Mouse (Mus musculus): Measurements from ENCODE around the gene Zmynd19. TPM values are rescaled to one million over a fixed set of nuclear protein-coding genes. Genes with fewer than 3 reads are reported as not detected.
"Not testable (repeated sequence)": the region's sequence is repeated elsewhere in the genome, so short reads cannot be mapped to it uniquely, and the experiment has no call there.

Gene Zmynd19
- polyA plus RNA-seq, 1 experiment from 2014 or later = 24.3 TPM

GRCm38 (mm10) chr2:24952537-24953055, 3.0 kb downstream of the Zmynd19 start:
- Histone ChIP-seq H3K4me3 (no peak overlapping the region), H3K9ac (no peak overlapping the region), H3K4me2 (no peak overlapping the region), H3K9me3 (no peaks in the 10 kb centered on the region), H3K36me3 (replicated peaks) (peaks cover 42% of the 10 kb centered on the region), H3K4me1 (peaks cover 19% of the 10 kb centered on the region), H3K27ac (no peak overlapping the region), H3K27me3 (replicated peaks) (no peaks in the 10 kb centered on the region)
- no peak for ATAC-seq (replicated peaks)
- WGBS = 84% methylated on average over 4 of the region's 4 CpGs

DNA sequence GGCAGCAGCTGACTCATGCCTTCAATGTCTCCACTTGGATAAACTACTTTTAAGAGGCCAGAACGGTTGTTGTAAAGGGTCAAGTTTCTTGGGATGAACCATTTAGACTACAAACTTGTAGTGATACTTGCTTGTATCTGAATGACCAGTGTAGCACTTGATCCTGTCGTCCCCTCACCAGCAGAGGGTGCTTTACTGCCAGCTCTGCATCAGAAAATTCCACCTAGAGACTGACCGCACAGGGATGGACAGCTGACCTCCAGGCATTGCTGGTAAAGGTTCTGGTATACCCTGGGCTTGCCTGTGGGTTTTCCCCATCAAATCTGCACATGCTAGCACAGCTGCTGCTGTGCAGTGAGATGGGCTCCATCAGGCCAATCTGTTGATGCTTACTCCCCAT, 11.3 kb downstream of the Zmynd19 start:
- no peaks in the 10 kb centered on the region for H3K27me3 ChIP-seq (replicated peaks)
- H3K4me2 ChIP-seq = no peak overlapping the region
- ATAC-seq (replicated peaks) = no peak
- H3K4me1 ChIP-seq = peaks cover 18% of the 10 kb centered on the region
- no peak overlapping the region for H3K27ac ChIP-seq
- H3K9me3 ChIP-seq = no peaks in the 10 kb centered on the region
- H3K4me3 ChIP-seq = no peak overlapping the region
- 31% methylated on average over 3 of the region's 3 CpGs for WGBS
- peaks cover 31% of the 10 kb centered on the region for H3K36me3 ChIP-seq (replicated peaks)
- no peak overlapping the region for H3K9ac ChIP-seq

GRCm38 (mm10) chr2:24962304-24963000, 12.9 kb downstream of the Zmynd19 start, which contains the start of gene Dph7:
Gene Dph7 (plus strand): TSS chr2:24962400.
- H3K27ac ChIP-seq = peak within 1 kb of the TSS; percentile 76
- H3K4me2 ChIP-seq = peak within 1 kb of the TSS; percentile 80
- peak within 1 kb of the TSS; percentile 96 for H3K4me3 ChIP-seq
- peak within 1 kb of the TSS; percentile 97 for H3K9ac ChIP-seq
- no peaks in the 10 kb centered on the region for H3K27me3 ChIP-seq (replicated peaks)
- no peaks in the 10 kb centered on the region for H3K9me3 ChIP-seq
- H3K36me3 ChIP-seq (replicated peaks) = peaks cover 27% of the 10 kb centered on the region
- whole genome bisulfite sequencing = under 1% methylated on average over 28 of the region's 28 CpGs
- peaks cover 18% of the 10 kb centered on the region for H3K4me1 ChIP-seq
- ATAC-seq (replicated peaks) = peak; percentile 93

DNA sequence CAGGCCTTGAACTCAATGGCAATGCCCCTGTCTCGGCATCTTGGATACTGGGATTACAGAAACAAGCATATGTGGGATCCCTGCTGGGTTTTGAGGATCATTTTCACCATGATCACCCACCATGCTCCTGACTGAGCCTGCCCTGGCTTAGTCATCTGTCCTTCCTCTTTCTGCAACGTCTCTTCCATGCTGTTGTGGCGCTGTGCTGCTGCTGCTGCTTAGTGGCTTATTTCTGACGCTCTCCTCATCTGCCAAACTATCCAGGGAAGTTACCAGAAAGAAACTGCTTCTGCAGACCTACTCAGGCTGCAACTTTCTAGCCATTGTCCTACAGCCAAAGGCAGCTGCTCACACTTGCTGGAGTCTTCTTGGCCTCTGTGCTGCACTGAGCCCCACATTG, 20.8 kb downstream of the Zmynd19 start:
- H3K4me3 ChIP-seq = no peak overlapping the region
- H3K27ac ChIP-seq = no peak overlapping the region
- H3K9me3 ChIP-seq = no peaks in the 10 kb centered on the region
- 79% methylated on average over 4 of the region's 4 CpGs for WGBS
- no peak overlapping the region for H3K9ac ChIP-seq
- H3K36me3 ChIP-seq (replicated peaks) = peaks cover 38% of the 10 kb centered on the region
- H3K27me3 ChIP-seq (replicated peaks) = no peaks in the 10 kb centered on the region
- no peak overlapping the region for H3K4me2 ChIP-seq
- peaks cover 15% of the 10 kb centered on the region for H3K4me1 ChIP-seq
- no peak for ATAC-seq (replicated peaks)

DNA sequence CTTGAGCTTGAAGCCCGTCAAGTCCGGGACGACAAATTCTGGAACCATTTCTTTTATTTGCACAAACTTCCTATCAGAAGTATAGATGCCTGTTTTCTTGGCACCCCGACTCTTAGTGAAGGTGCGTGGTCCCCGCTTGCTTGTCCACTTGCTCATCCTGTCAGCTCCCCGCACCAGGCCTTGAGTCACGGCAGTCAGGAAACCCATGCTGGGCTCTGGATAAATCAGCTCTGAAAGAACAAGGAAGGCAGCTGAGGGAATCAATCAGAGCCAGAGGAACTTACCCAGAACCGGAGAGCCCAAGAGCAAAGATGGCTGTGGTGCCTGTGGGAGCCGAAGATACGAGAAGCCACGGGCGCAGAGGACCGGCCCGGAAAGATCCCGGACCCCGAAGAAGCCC, 24.9 kb downstream of the Zmynd19 start:
- Histone ChIP-seq H3K4me2 (peak overlapping the region; percentile 98), H3K4me3 (peak overlapping the region; percentile 72), H3K27ac (peak overlapping the region; percentile 84), H3K36me3 (replicated peaks) (peaks cover 24% of the 10 kb centered on the region), H3K4me1 (peaks cover 24% of the 10 kb centered on the region), H3K9ac (peak overlapping the region; percentile 57)
- not testable (repeated sequence) for ATAC-seq (replicated peaks); H3K9me3 ChIP-seq; H3K27me3 ChIP-seq (replicated peaks)
- 0% methylated on average over 17 of the region's 17 CpGs for WGBS

GRCm38 (mm10) chr2:24974906-24975703, 25.5 kb downstream of the Zmynd19 start, which contains the start of gene Mrpl41:
Gene Mrpl41 (minus strand): TSS chr2:24975098.
- Histone ChIP-seq H3K9ac (peak within 1 kb of the TSS; percentile 57), H3K4me1 (peaks cover 24% of the 10 kb centered on the region), H3K4me3 (peak within 1 kb of the TSS; percentile 72), H3K27me3 (replicated peaks) (no peaks in the 10 kb centered on the region), H3K4me2 (peak within 1 kb of the TSS; percentile 98), H3K36me3 (replicated peaks) (peaks cover 17% of the 10 kb centered on the region), H3K27ac (peak within 1 kb of the TSS; percentile 89), H3K9me3 (no peaks in the 10 kb centered on the region)
- WGBS = 0% methylated on average over 64 of the region's 64 CpGs
- ATAC-seq (replicated peaks) = peak; percentile 100

DNA sequence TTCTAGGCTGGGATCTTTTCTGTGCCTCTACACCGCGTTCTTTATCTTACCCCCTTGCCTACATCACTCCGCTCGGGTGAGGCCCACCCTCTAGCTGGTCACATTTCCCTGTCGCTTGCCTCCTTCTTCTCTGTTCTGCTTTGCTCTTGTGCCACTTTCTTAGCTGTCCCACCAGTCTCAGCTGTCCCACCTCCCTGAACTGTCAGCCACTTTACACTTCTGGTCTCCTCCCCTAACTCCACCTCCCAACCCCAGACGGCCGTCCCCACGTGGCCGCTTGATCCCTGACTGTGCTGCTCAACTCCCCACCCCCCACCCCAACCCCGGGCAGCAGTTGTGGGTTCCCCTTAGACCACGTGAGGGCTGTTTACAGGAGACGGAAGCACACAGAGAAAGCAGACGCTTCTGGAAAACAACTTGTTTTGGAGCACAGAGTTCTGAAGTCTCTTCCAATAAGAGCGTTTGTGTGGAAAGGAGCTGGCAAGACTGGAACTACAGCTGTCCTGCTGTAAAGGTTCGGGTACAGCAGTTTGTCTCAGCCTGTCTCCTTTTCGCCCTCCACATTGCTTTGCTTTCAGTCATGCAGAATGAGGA, 26.2 kb downstream of the Zmynd19 start, which contains the start of gene Pnpla7:
Pnpla7 (plus strand) TSS at position 330 of the 594 bp plus-strand sequence.
- H3K36me3 ChIP-seq (replicated peaks) = peaks cover 10% of the 10 kb centered on the region
- peak within 1 kb of the TSS; percentile 89 for H3K27ac ChIP-seq
- peak within 1 kb of the TSS; percentile 72 for H3K4me3 ChIP-seq
- H3K9me3 ChIP-seq = no peaks in the 10 kb centered on the region
- ATAC-seq (replicated peaks) = peak; percentile 26; the same call in 1 of the 2 replicates
- H3K4me1 ChIP-seq = peaks cover 24% of the 10 kb centered on the region
- WGBS = under 1% methylated on average over 16 of the region's 16 CpGs
- H3K9ac ChIP-seq = peak within 1 kb of the TSS; percentile 57
- peak within 1 kb of the TSS; percentile 98 for H3K4me2 ChIP-seq
- H3K27me3 ChIP-seq (replicated peaks) = no peaks in the 10 kb centered on the region

- no peak for ATAC-seq (replicated peaks)
- Histone ChIP-seq H3K4me1 (peaks cover 24% of the 10 kb centered on the region), H3K36me3 (replicated peaks) (peaks cover 6% of the 10 kb centered on the region), H3K27ac (no peak overlapping the region), H3K4me2 (no peak overlapping the region), H3K27me3 (replicated peaks) (no peaks in the 10 kb centered on the region), H3K4me3 (no peak overlapping the region), H3K9me3 (no peaks in the 10 kb centered on the region), H3K9ac (no peak overlapping the region)
- WGBS = 91% methylated on average over 5 of the region's 5 CpGs
Measured at GRCm38 (mm10) chr2:24976960-24977359, 27.4 kb downstream of the Zmynd19 start.

DNA sequence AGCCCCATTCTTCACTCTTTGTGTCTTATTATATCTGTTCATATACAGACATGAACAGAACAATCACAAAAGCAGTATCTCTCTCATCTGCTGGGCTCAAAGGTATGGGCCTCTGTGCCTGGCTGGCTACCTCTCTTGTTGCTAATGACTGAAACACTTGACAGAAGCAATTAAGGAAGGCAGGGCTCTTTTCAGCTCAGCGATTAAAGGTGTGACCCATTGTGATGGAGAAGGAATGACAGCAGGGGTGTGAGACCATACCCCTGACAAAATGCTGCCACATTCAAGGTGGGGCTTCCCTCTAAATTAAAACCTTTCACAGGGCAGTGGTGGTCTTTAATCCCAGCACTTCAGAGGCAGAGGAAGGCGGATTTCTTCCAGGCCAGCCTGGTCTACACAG, 38.2 kb downstream of the Zmynd19 start:
- no peak for ATAC-seq (replicated peaks)
- 75% methylated on average over 2 of the region's 2 CpGs for WGBS
- no peaks in the 10 kb centered on the region for H3K9me3 ChIP-seq

DNA sequence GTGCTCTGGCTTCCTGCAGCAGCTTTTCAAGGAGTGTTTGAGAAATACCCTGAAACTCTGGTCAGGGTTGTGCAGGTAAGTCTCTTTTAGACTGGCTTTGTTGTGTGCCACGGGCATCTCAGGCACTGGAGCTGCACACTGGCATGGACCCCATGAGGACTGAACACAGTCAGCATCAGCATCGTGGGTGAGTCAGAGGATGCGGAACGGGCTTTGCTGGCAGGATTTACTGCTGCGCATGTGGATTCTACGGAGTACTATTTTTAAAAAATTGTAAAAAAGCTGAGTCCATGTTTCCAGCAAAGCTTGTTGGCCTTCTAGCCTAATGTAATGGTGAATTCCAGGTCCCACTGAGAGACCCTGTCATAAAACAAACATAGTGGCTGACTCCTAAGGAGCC, 45.7 kb downstream of the Zmynd19 start:
- no peaks in the 10 kb centered on the region for H3K4me1 ChIP-seq
- H3K4me2 ChIP-seq = no peak overlapping the region
- ATAC-seq (replicated peaks) = no peak
- H3K9ac ChIP-seq = no peak overlapping the region
- no peaks in the 10 kb centered on the region for H3K27me3 ChIP-seq (replicated peaks)
- no peak overlapping the region for H3K27ac ChIP-seq
- H3K9me3 ChIP-seq = no peaks in the 10 kb centered on the region
- WGBS = 95% methylated on average over 6 of the region's 6 CpGs
- H3K36me3 ChIP-seq (replicated peaks) = no peaks in the 10 kb centered on the region
- no peak overlapping the region for H3K4me3 ChIP-seq

More for the DNA sequence above, 38.2 kb downstream of the Zmynd19 start:
- Histone ChIP-seq H3K27me3 (replicated peaks) (no peaks in the 10 kb centered on the region), H3K27ac (no peak overlapping the region), H3K4me1 (no peaks in the 10 kb centered on the region), H3K4me3 (no peak overlapping the region), H3K4me2 (no peak overlapping the region), H3K9ac (no peak overlapping the region), H3K36me3 (replicated peaks) (no peaks in the 10 kb centered on the region)

GRCm38 (mm10) chr2:24996471-24996870, 46.9 kb downstream of the Zmynd19 start:
- Histone ChIP-seq H3K9me3 (no peaks in the 10 kb centered on the region), H3K9ac (no peak overlapping the region), H3K27me3 (replicated peaks) (no peaks in the 10 kb centered on the region), H3K4me1 (no peaks in the 10 kb centered on the region), H3K27ac (no peak overlapping the region), H3K36me3 (replicated peaks) (no peaks in the 10 kb centered on the region), H3K4me2 (no peak overlapping the region), H3K4me3 (no peak overlapping the region)
- 93% methylated on average over 2 of the region's 2 CpGs for WGBS
- no peak for ATAC-seq (replicated peaks)
